Mouse (Mus musculus) erythroblast, embryonic 14.5 days (primary cell): ENCODE measurements around the gene Cp. TPM values are rescaled to one million over a fixed set of nuclear protein-coding genes. Genes with fewer than 3 reads are reported as not detected.

Source experiments
- H3K27me3 ChIP-seq: 2 replicates; pipeline ENCODE4 v1.6.1; 2012; ENCODE audit warnings: inconsistent platforms; ENCODE audit not compliant: control insufficient read depth
- H3K36me3 ChIP-seq: 2 replicates; pipeline ENCODE4 v1.6.1; 2012; ENCODE audit warnings: mild to moderate bottlenecking, inconsistent platforms; ENCODE audit not compliant: control insufficient read depth
- H3K4me1 ChIP-seq: 2 replicates; pipeline ENCODE4 v1.6.1; 2012; ENCODE audit warnings: inconsistent platforms; ENCODE audit not compliant: control insufficient read depth
- H3K4me3 ChIP-seq: replicated peaks from 2 replicates; pipeline ENCODE3; 2012; ENCODE audit warnings: moderate library complexity, mild to moderate bottlenecking, inconsistent platforms
- H3K9me3 ChIP-seq: 2 replicates; pipeline ENCODE4 v1.6.1; 2012; ENCODE audit warnings: low read length, inconsistent platforms, mixed read lengths; ENCODE audit not compliant: control insufficient read depth
- GATA1 ChIP-seq: IDR thresholded peaks from 2 replicates; pipeline ENCODE4 v1.6.1; 2012; ENCODE audit warnings: low read length, inconsistent platforms, mixed read lengths
- TAL1 ChIP-seq: IDR thresholded peaks from 3 replicates; pipeline ENCODE4 v1.6.1; 2012; ENCODE audit warnings: low read length, inconsistent platforms, mixed read lengths
- polyA plus RNA-seq: library from polyadenylated mRNA; stranded (reverse); fragments of >175 nt; gene quantifications from 2 replicates; pipeline ENCODE4 v1.2.3, GENCODE M21; 2012

Cp gene
- polyA plus RNA-seq, 1 experiment, result not detected

- no peaks in the 10 kb centered on the region for H3K9me3 ChIP-seq
- no peak for TF ChIP-seq GATA1
- no peak for TF ChIP-seq TAL1
- no peaks in the 10 kb centered on the region for H3K27me3 ChIP-seq
- no peaks in the 10 kb centered on the region for H3K36me3 ChIP-seq
- no peak overlapping the region for H3K4me3 ChIP-seq
- no peaks in the 10 kb centered on the region for H3K4me1 ChIP-seq
Observed at GRCm38 (mm10) chr3:19962769-19963513, 6.1 kb downstream of the Cp start.

- Histone ChIP-seq H3K27me3 (no peaks in the 10 kb centered on the region), H3K36me3 (no peaks in the 10 kb centered on the region)
- TF ChIP-seq TAL1 (no peak), GATA1 (no peak)
Observed at GRCm38 (mm10) chr3:19964625-19965188, 7.9 kb downstream of the Cp start.

GRCm38 (mm10) chr3:19965239-19965638 lies 8.4 kb downstream of the Cp start:
- no peaks in the 10 kb centered on the region for H3K36me3 ChIP-seq
- no peak overlapping the region for H3K4me3 ChIP-seq
- no peaks in the 10 kb centered on the region for H3K9me3 ChIP-seq
- H3K4me1 ChIP-seq, result no peaks in the 10 kb centered on the region
- no peaks in the 10 kb centered on the region for H3K27me3 ChIP-seq
- no peak for TF ChIP-seq GATA1
- TF ChIP-seq TAL1, result no peak

More at GRCm38 (mm10) chr3:19964625-19965188, 7.9 kb downstream of the Cp start:
- Histone ChIP-seq H3K9me3 (no peaks in the 10 kb centered on the region), H3K4me1 (no peaks in the 10 kb centered on the region), H3K4me3 (no peak overlapping the region)

GRCm38 (mm10) chr3:19966072-19966471 lies 9.2 kb downstream of the Cp start:
- Histone ChIP-seq H3K27me3 (no peaks in the 10 kb centered on the region), H3K4me1 (no peaks in the 10 kb centered on the region), H3K4me3 (no peak overlapping the region), H3K9me3 (no peaks in the 10 kb centered on the region), H3K36me3 (no peaks in the 10 kb centered on the region)
- TF ChIP-seq TAL1, result no peak
- TF ChIP-seq GATA1, result no peak

GRCm38 (mm10) chr3:19978474-19978873 lies 21.6 kb downstream of the Cp start:
- no peak for TF ChIP-seq GATA1
- no peak for TF ChIP-seq TAL1
- no peak overlapping the region for H3K4me3 ChIP-seq
- no peaks in the 10 kb centered on the region for H3K9me3 ChIP-seq
- H3K36me3 ChIP-seq, result no peaks in the 10 kb centered on the region
- H3K4me1 ChIP-seq, result no peaks in the 10 kb centered on the region
- H3K27me3 ChIP-seq, result no peaks in the 10 kb centered on the region

- Histone ChIP-seq H3K36me3 (no peaks in the 10 kb centered on the region), H3K4me3 (no peak overlapping the region), H3K9me3 (no peaks in the 10 kb centered on the region), H3K4me1 (no peaks in the 10 kb centered on the region), H3K27me3 (no peaks in the 10 kb centered on the region)
- TF ChIP-seq GATA1 (no peak), TAL1 (no peak)
Observed at GRCm38 (mm10) chr3:19981156-19981555, 24.3 kb downstream of the Cp start.

- H3K9me3 ChIP-seq, result no peaks in the 10 kb centered on the region
- H3K4me1 ChIP-seq, result no peaks in the 10 kb centered on the region
- TF ChIP-seq TAL1 (no peak), GATA1 (no peak)
- no peaks in the 10 kb centered on the region for H3K36me3 ChIP-seq
- no peak overlapping the region for H3K4me3 ChIP-seq
- H3K27me3 ChIP-seq, result no peaks in the 10 kb centered on the region
Observed at GRCm38 (mm10) chr3:19982846-19983245, 26.0 kb downstream of the Cp start.

- no peak overlapping the region for H3K4me3 ChIP-seq
- no peaks in the 10 kb centered on the region for H3K9me3 ChIP-seq
- H3K36me3 ChIP-seq, result no peaks in the 10 kb centered on the region
- no peaks in the 10 kb centered on the region for H3K4me1 ChIP-seq
- no peaks in the 10 kb centered on the region for H3K27me3 ChIP-seq
- TF ChIP-seq GATA1 (no peak), TAL1 (no peak)
Observed at GRCm38 (mm10) chr3:19986123-19986522, 29.3 kb downstream of the Cp start.

GRCm38 (mm10) chr3:19990031-19990430 lies 33.2 kb downstream of the Cp start:
- TF ChIP-seq GATA1, result no peak
- TF ChIP-seq TAL1, result no peak
- no peaks in the 10 kb centered on the region for H3K9me3 ChIP-seq

GRCm38 (mm10) chr3:19992388-19992787 lies 35.5 kb downstream of the Cp start:
- TF ChIP-seq TAL1 (no peak), GATA1 (no peak)
- H3K27me3 ChIP-seq, result no peaks in the 10 kb centered on the region
- no peaks in the 10 kb centered on the region for H3K9me3 ChIP-seq
- H3K36me3 ChIP-seq, result no peaks in the 10 kb centered on the region
- H3K4me1 ChIP-seq, result no peaks in the 10 kb centered on the region
- H3K4me3 ChIP-seq, result no peak overlapping the region

More at GRCm38 (mm10) chr3:19990031-19990430, 33.2 kb downstream of the Cp start:
- H3K36me3 ChIP-seq, result no peaks in the 10 kb centered on the region
- H3K4me1 ChIP-seq, result no peaks in the 10 kb centered on the region
- no peak overlapping the region for H3K4me3 ChIP-seq
- H3K27me3 ChIP-seq, result no peaks in the 10 kb centered on the region
